Mouse (Mus musculus) retina, postnatal 1 day (tissue): Measurements from ENCODE around the gene Akap13.

Experiments
- DNase-seq: peaks from one replicate; pipeline ENCODE4 v3.0.0-alpha.2; 2012

The Akap13 gene

GRCm38 (mm10) chr7:75521199-75521598 is 65.9 kb downstream of the Akap13 start:
- peak; percentile 57 for DNase-seq

- DNase-seq = no peak
Measured at GRCm38 (mm10) chr7:75522226-75522625, 66.9 kb downstream of the Akap13 start.

- no peak for DNase-seq
Measured at GRCm38 (mm10) chr7:75524789-75525569, 69.6 kb downstream of the Akap13 start.

- DNase-seq = no peak
Measured at GRCm38 (mm10) chr7:75525716-75526401, 70.5 kb downstream of the Akap13 start.

GRCm38 (mm10) chr7:75528751-75529150 is 73.4 kb downstream of the Akap13 start:
- no peak for DNase-seq

- DNase-seq = no peak
Measured at GRCm38 (mm10) chr7:75529857-75530437, 74.6 kb downstream of the Akap13 start.

- DNase-seq = no peak
Measured at GRCm38 (mm10) chr7:75530642-75531041, 75.3 kb downstream of the Akap13 start.

- no peak for DNase-seq
Measured at GRCm38 (mm10) chr7:75533079-75533478, 77.7 kb downstream of the Akap13 start.

GRCm38 (mm10) chr7:75536298-75536697 is 81.0 kb downstream of the Akap13 start:
- DNase-seq = no peak

- no peak for DNase-seq
Measured at GRCm38 (mm10) chr7:75537567-75537966, 82.2 kb downstream of the Akap13 start.

GRCm38 (mm10) chr7:75538513-75538912 is 83.2 kb downstream of the Akap13 start:
- no peak for DNase-seq

GRCm38 (mm10) chr7:75539168-75539567 is 83.8 kb downstream of the Akap13 start:
- DNase-seq = no peak

- DNase-seq = no peak
Measured at GRCm38 (mm10) chr7:75549856-75550255, 94.5 kb downstream of the Akap13 start.

- no peak for DNase-seq
Measured at GRCm38 (mm10) chr7:75550791-75551336, 95.5 kb downstream of the Akap13 start.

GRCm38 (mm10) chr7:75553002-75553666 is 97.8 kb downstream of the Akap13 start:
- DNase-seq = no peak

- no peak for DNase-seq
Measured at GRCm38 (mm10) chr7:75553667-75554045, 98.3 kb downstream of the Akap13 start.

- DNase-seq = no peak
Measured at GRCm38 (mm10) chr7:75554065-75554464, 98.7 kb downstream of the Akap13 start.

GRCm38 (mm10) chr7:75555940-75556339 is 100.6 kb downstream of the Akap13 start:
- no peak for DNase-seq

- DNase-seq = no peak
Measured at GRCm38 (mm10) chr7:75558225-75558624, 102.9 kb downstream of the Akap13 start.

GRCm38 (mm10) chr7:75559119-75559518 is 103.8 kb downstream of the Akap13 start:
- no peak for DNase-seq

GRCm38 (mm10) chr7:75559915-75560314 is 104.6 kb downstream of the Akap13 start:
- no peak for DNase-seq

- no peak for DNase-seq
Measured at GRCm38 (mm10) chr7:75560566-75560965, 105.2 kb downstream of the Akap13 start.

- no peak for DNase-seq
Measured at GRCm38 (mm10) chr7:75561134-75561533, 105.8 kb downstream of the Akap13 start.
